Mouse (Mus musculus) right cerebral cortex, postnatal 25 days (tissue): ENCODE measurements around the gene Ift20.
A peak's percentile ranks its signal among the peaks of the same experiment; 100 is the strongest.

Experiments used
- DNase-seq: peaks from one replicate; pipeline ENCODE4 v3.0.0; 2022

The Ift20 gene

GRCm38 (mm10) chr11:78536080-78536689 is at the start of gene Ift20, which contains the start of gene Tnfaip1:
Ift20 (plus strand) TSS chr11:78536361.
Tnfaip1 (minus strand) TSS chr11:78536332.
- DNase-seq: peak; percentile 97

- DNase-seq: peak; percentile 59
Observed at GRCm38 (mm10) chr11:78488168-78488567, 48.0 kb upstream of the Ift20 start.

GRCm38 (mm10) chr11:78490781-78491241 is 45.4 kb upstream of the Ift20 start:
- DNase-seq: peak; percentile 73

- DNase-seq: no peak
Observed at GRCm38 (mm10) chr11:78495904-78496303, 40.3 kb upstream of the Ift20 start.

- peak; percentile 63 for DNase-seq
Observed at GRCm38 (mm10) chr11:78497071-78497541, 39.1 kb upstream of the Ift20 start.

- DNase-seq: peak; percentile 96
Observed at GRCm38 (mm10) chr11:78497544-78498522, 38.3 kb upstream of the Ift20 start, which contains the start of gene Sarm1. Sarm1 (minus strand) TSS chr11:78497754.

- DNase-seq: no peak
Observed at GRCm38 (mm10) chr11:78499004-78499403, 37.2 kb upstream of the Ift20 start, which contains the start of gene Vtn. Vtn (plus strand) TSS chr11:78499091.

GRCm38 (mm10) chr11:78499543-78499942 is 36.6 kb upstream of the Ift20 start:
- no peak for DNase-seq

GRCm38 (mm10) chr11:78500623-78501202 is 35.4 kb upstream of the Ift20 start:
- no peak for DNase-seq

- DNase-seq: no peak
Observed at GRCm38 (mm10) chr11:78501529-78501928, 34.6 kb upstream of the Ift20 start.

- DNase-seq: no peak
Observed at GRCm38 (mm10) chr11:78502909-78503650, 33.1 kb upstream of the Ift20 start, which contains the start of gene Sebox. Sebox (plus strand) TSS chr11:78503447.

GRCm38 (mm10) chr11:78505430-78505829 is 30.7 kb upstream of the Ift20 start:
- DNase-seq: no peak

- no peak for DNase-seq
Observed at GRCm38 (mm10) chr11:78509148-78509547, 27.0 kb upstream of the Ift20 start.

GRCm38 (mm10) chr11:78512025-78512957 is 23.9 kb upstream of the Ift20 start, which contains the start of the genes Tmem199 and Poldip2:
Tmem199 (minus strand) TSS chr11:78512172.
Poldip2 (plus strand) TSS chr11:78512193.
- peak; percentile 88 for DNase-seq

GRCm38 (mm10) chr11:78513106-78513790 is 22.9 kb upstream of the Ift20 start:
- no peak for DNase-seq

GRCm38 (mm10) chr11:78515549-78516325 is 20.4 kb upstream of the Ift20 start:
- DNase-seq: no peak

- DNase-seq: no peak
Observed at GRCm38 (mm10) chr11:78518931-78519330, 17.2 kb upstream of the Ift20 start.

GRCm38 (mm10) chr11:78521880-78522279 is 14.3 kb upstream of the Ift20 start:
- DNase-seq: no peak

GRCm38 (mm10) chr11:78522481-78522997 is 13.6 kb upstream of the Ift20 start:
- no peak for DNase-seq
